Mouse (Mus musculus): ENCODE measurements at regions not wholly inside any gene's neighbourhood (a gene's known extent, or its start where the extent isn't known, plus 50 kb on each side); places are given as distances from the start of the nearest gene placed in this dataset.

GRCm38 (mm10) chr2:138702783-138703182 is 446.4 kb downstream of the Btbd3 start:
- no peaks in the 10 kb centered on the region for H3K36me3 ChIP-seq (ENCODE audit: control insufficient read depth, insufficient read depth, low read length)
- no peak overlapping the region for H3K4me2 ChIP-seq (ENCODE audit: low read depth, low read length)
- no peaks in the 10 kb centered on the region for H3K27me3 ChIP-seq (ENCODE audit: control insufficient read depth, insufficient read depth, low read depth, low read length)
- no peaks in the 10 kb centered on the region for H3K4me1 ChIP-seq (replicated peaks; ENCODE audit: control insufficient read depth, insufficient read depth, low read length)
- 72% methylated on average over 4 of the region's 4 CpGs for WGBS
- H3K27ac ChIP-seq (ENCODE audit: low read length): no peak overlapping the region
- ATAC-seq (ENCODE audit: low read depth): no peak
- H3K4me3 ChIP-seq (ENCODE audit: low read length): no peak overlapping the region
- H3K9ac ChIP-seq (ENCODE audit: low read length): no peak overlapping the region
- no peaks in the 10 kb centered on the region for H3K9me3 ChIP-seq (ENCODE audit: control insufficient read depth, low read length)

- Histone ChIP-seq H3K4me2 (ENCODE audit: low read depth, low read length) (no peak overlapping the region), H3K27ac (ENCODE audit: low read length) (no peak overlapping the region), H3K9me3 (ENCODE audit: control insufficient read depth, low read length) (no peaks in the 10 kb centered on the region), H3K27me3 (ENCODE audit: control insufficient read depth, insufficient read depth, low read depth, low read length) (no peaks in the 10 kb centered on the region), H3K4me3 (ENCODE audit: low read length) (no peak overlapping the region), H3K4me1 (replicated peaks; ENCODE audit: control insufficient read depth, insufficient read depth, low read length) (no peaks in the 10 kb centered on the region), H3K9ac (ENCODE audit: low read length) (no peak overlapping the region), H3K36me3 (ENCODE audit: control insufficient read depth, insufficient read depth, low read length) (no peaks in the 10 kb centered on the region)
- ATAC-seq (ENCODE audit: low read depth): no peak
- 84% methylated on average over 4 of the region's 4 CpGs for WGBS
These were observed 447.7 kb downstream of the Btbd3 start for GRCm38 (mm10) chr2:138703943-138704541.

- Histone ChIP-seq H3K4me1 (replicated peaks; ENCODE audit: control insufficient read depth, insufficient read depth, low read length) (no peaks in the 10 kb centered on the region), H3K4me2 (ENCODE audit: low read depth, low read length) (no peak overlapping the region), H3K36me3 (ENCODE audit: control insufficient read depth, insufficient read depth, low read length) (no peaks in the 10 kb centered on the region), H3K4me3 (ENCODE audit: low read length) (no peak overlapping the region), H3K27ac (ENCODE audit: low read length) (no peak overlapping the region), H3K9me3 (ENCODE audit: control insufficient read depth, low read length) (no peaks in the 10 kb centered on the region), H3K27me3 (ENCODE audit: control insufficient read depth, insufficient read depth, low read depth, low read length) (no peaks in the 10 kb centered on the region), H3K9ac (ENCODE audit: low read length) (no peak overlapping the region)
- no peak for ATAC-seq (ENCODE audit: low read depth)
- 31% methylated on average over 2 of the region's 2 CpGs for WGBS
These were observed 452.4 kb downstream of the Btbd3 start for GRCm38 (mm10) chr2:138708763-138709162.

GRCm38 (mm10) chr2:138733846-138734245 is 477.5 kb downstream of the Btbd3 start:
- Histone ChIP-seq H3K27me3 (ENCODE audit: control insufficient read depth, insufficient read depth, low read depth, low read length) (no peaks in the 10 kb centered on the region), H3K4me2 (ENCODE audit: low read depth, low read length) (no peak overlapping the region), H3K9ac (ENCODE audit: low read length) (no peak overlapping the region), H3K4me3 (ENCODE audit: low read length) (no peak overlapping the region), H3K27ac (ENCODE audit: low read length) (no peak overlapping the region), H3K9me3 (ENCODE audit: control insufficient read depth, low read length) (no peaks in the 10 kb centered on the region), H3K36me3 (ENCODE audit: control insufficient read depth, insufficient read depth, low read length) (no peaks in the 10 kb centered on the region), H3K4me1 (replicated peaks; ENCODE audit: control insufficient read depth, insufficient read depth, low read length) (no peaks in the 10 kb centered on the region)
- no peak for ATAC-seq (ENCODE audit: low read depth)
- 43% methylated on average over 2 of the region's 2 CpGs for WGBS

- no peak overlapping the region for H3K4me3 ChIP-seq (ENCODE audit: low read length)
- no peak for ATAC-seq (ENCODE audit: low read depth)
- no peak overlapping the region for H3K9ac ChIP-seq (ENCODE audit: low read length)
- H3K9me3 ChIP-seq (ENCODE audit: control insufficient read depth, low read length): no peaks in the 10 kb centered on the region
- H3K4me2 ChIP-seq (ENCODE audit: low read depth, low read length): no peak overlapping the region
- no peak overlapping the region for H3K27ac ChIP-seq (ENCODE audit: low read length)
- no peaks in the 10 kb centered on the region for H3K27me3 ChIP-seq (ENCODE audit: control insufficient read depth, insufficient read depth, low read depth, low read length)
- no peaks in the 10 kb centered on the region for H3K4me1 ChIP-seq (replicated peaks; ENCODE audit: control insufficient read depth, insufficient read depth, low read length)
- WGBS: 74% methylated on average over 4 of the region's 4 CpGs
- H3K36me3 ChIP-seq (ENCODE audit: control insufficient read depth, insufficient read depth, low read length): no peaks in the 10 kb centered on the region
These were observed 488.4 kb downstream of the Btbd3 start for GRCm38 (mm10) chr2:138744806-138745205.

GRCm38 (mm10) chr2:138760439-138760963 is 504.1 kb downstream of the Btbd3 start:
- H3K9me3 ChIP-seq (ENCODE audit: control insufficient read depth, low read length): no peaks in the 10 kb centered on the region
- H3K36me3 ChIP-seq (ENCODE audit: control insufficient read depth, insufficient read depth, low read length): no peaks in the 10 kb centered on the region
- no peak overlapping the region for H3K4me2 ChIP-seq (ENCODE audit: low read depth, low read length)
- H3K9ac ChIP-seq (ENCODE audit: low read length): no peak overlapping the region
- ATAC-seq (ENCODE audit: low read depth): no peak
- no peak overlapping the region for H3K27ac ChIP-seq (ENCODE audit: low read length)
- no peaks in the 10 kb centered on the region for H3K27me3 ChIP-seq (ENCODE audit: control insufficient read depth, insufficient read depth, low read depth, low read length)
- 73% methylated on average over 3 of the region's 3 CpGs for WGBS
- H3K4me3 ChIP-seq (ENCODE audit: low read length): no peak overlapping the region
- H3K4me1 ChIP-seq (replicated peaks; ENCODE audit: control insufficient read depth, insufficient read depth, low read length): no peaks in the 10 kb centered on the region

GRCm38 (mm10) chr2:138761400-138761799 is 505.0 kb downstream of the Btbd3 start:
- Histone ChIP-seq H3K4me1 (replicated peaks; ENCODE audit: control insufficient read depth, insufficient read depth, low read length) (no peaks in the 10 kb centered on the region), H3K9ac (ENCODE audit: low read length) (no peak overlapping the region)
- 77% methylated on average over 1 of the region's 1 CpGs for WGBS

GRCm38 (mm10) chr2:138766275-138766842 is 510.0 kb downstream of the Btbd3 start:
- no peak overlapping the region for H3K9ac ChIP-seq (ENCODE audit: low read length)
- H3K4me2 ChIP-seq (ENCODE audit: low read depth, low read length): no peak overlapping the region
- H3K4me3 ChIP-seq (ENCODE audit: low read length): no peak overlapping the region
- H3K27ac ChIP-seq (ENCODE audit: low read length): no peak overlapping the region
- H3K4me1 ChIP-seq (replicated peaks; ENCODE audit: control insufficient read depth, insufficient read depth, low read length): no peaks in the 10 kb centered on the region
- H3K9me3 ChIP-seq (ENCODE audit: control insufficient read depth, low read length): no peaks in the 10 kb centered on the region
- WGBS: 73% methylated on average over 9 of the region's 9 CpGs
- H3K27me3 ChIP-seq (ENCODE audit: control insufficient read depth, insufficient read depth, low read depth, low read length): no peaks in the 10 kb centered on the region
- ATAC-seq (ENCODE audit: low read depth): no peak
- no peaks in the 10 kb centered on the region for H3K36me3 ChIP-seq (ENCODE audit: control insufficient read depth, insufficient read depth, low read length)

More at GRCm38 (mm10) chr2:138761400-138761799, 505.0 kb downstream of the Btbd3 start:
- Histone ChIP-seq H3K4me2 (ENCODE audit: low read depth, low read length) (no peak overlapping the region), H3K9me3 (ENCODE audit: control insufficient read depth, low read length) (no peaks in the 10 kb centered on the region), H3K4me3 (ENCODE audit: low read length) (no peak overlapping the region), H3K27ac (ENCODE audit: low read length) (no peak overlapping the region), H3K27me3 (ENCODE audit: control insufficient read depth, insufficient read depth, low read depth, low read length) (no peaks in the 10 kb centered on the region), H3K36me3 (ENCODE audit: control insufficient read depth, insufficient read depth, low read length) (no peaks in the 10 kb centered on the region)
- no peak for ATAC-seq (ENCODE audit: low read depth)

- H3K36me3 ChIP-seq (ENCODE audit: control insufficient read depth, insufficient read depth, low read length): no peaks in the 10 kb centered on the region
- no peak overlapping the region for H3K4me3 ChIP-seq (ENCODE audit: low read length)
- no peak overlapping the region for H3K27ac ChIP-seq (ENCODE audit: low read length)
- H3K9ac ChIP-seq (ENCODE audit: low read length): no peak overlapping the region
- H3K4me1 ChIP-seq (replicated peaks; ENCODE audit: control insufficient read depth, insufficient read depth, low read length): no peaks in the 10 kb centered on the region
- no peak overlapping the region for H3K4me2 ChIP-seq (ENCODE audit: low read depth, low read length)
- 60% methylated on average over 3 of the region's 3 CpGs for WGBS
- H3K27me3 ChIP-seq (ENCODE audit: control insufficient read depth, insufficient read depth, low read depth, low read length): no peaks in the 10 kb centered on the region
- H3K9me3 ChIP-seq (ENCODE audit: control insufficient read depth, low read length): no peaks in the 10 kb centered on the region
- no peak for ATAC-seq (ENCODE audit: low read depth)
These were observed 527.4 kb downstream of the Btbd3 start for GRCm38 (mm10) chr2:138783781-138784180.
